ENCODE assay signal across 8 mouse cellular contexts in genomic region chrX:51065773-51066172, GRCm38 (mm10). TPM values are rescaled to one million over a fixed set of nuclear protein-coding genes. Genes with fewer than 3 reads are reported as not detected.
DNase-seq lines count a peak whose midpoint lies in the region; ATAC-seq and TF ChIP-seq lines count a peak whose summit lies in the region.

No protein-coding gene starts in this region.

- no peak for DNase-seq in Patski (ENCODE audit: low read depth, low spot score)
- peak; percentile 69 to 73 for DNase-seq in cerebellum, postnatal 14 days
- DNase-seq in gastrocnemius, postnatal 14 days = peak; percentile 36
- DNase-seq in kidney, postnatal 0 days (ENCODE audit: low spot score) = peak; percentile 59
- DNase-seq in thymus, adult 2 months = peak; percentile 27

- no peaks in the 10 kb centered on the region for H3K36me3 ChIP-seq in C2C12 (ENCODE audit: control insufficient read depth, insufficient read depth)
- H3K36me3 ChIP-seq in kidney, postnatal 0 days (ENCODE audit: insufficient read depth, low read length) = no peaks in the 10 kb centered on the region
- H3K36me3 ChIP-seq in liver, embryonic 12.5 days = no peaks in the 10 kb centered on the region
- no peaks in the 10 kb centered on the region for H3K36me3 ChIP-seq in neural tube, embryonic 14.5 days (ENCODE audit: control insufficient read depth, insufficient read depth, low read length)
- H3K36me3 ChIP-seq in thymus, adult 2 months (ENCODE audit: control insufficient read depth, insufficient read depth, low read length) = no peaks in the 10 kb centered on the region

- no peak overlapping the region for H3ac ChIP-seq in C2C12 (ENCODE audit: control insufficient read depth, insufficient read length, low read depth)

- in situ Hi-C loops in Patski (cut with MboI; ENCODE audit: low pct_unique_long_range_greater_than_20kb) = loop anchor here (25.0 kb wide), 1 partner anchor 403 kb away; no protein-coding TSS in a partner anchor

- H3K9ac ChIP-seq in kidney, postnatal 0 days (ENCODE audit: low read depth, low read length) = no peak overlapping the region
- H3K9ac ChIP-seq in liver, embryonic 12.5 days = no peak overlapping the region
- H3K9ac ChIP-seq in neural tube, embryonic 14.5 days (replicated peaks; ENCODE audit: low read depth, low read length) = no peak overlapping the region

- 24% methylated on average over 6 of the region's 6 CpGs for WGBS in kidney, postnatal 0 days
- WGBS in liver, embryonic 12.5 days (ENCODE audit: insufficient replicate concordance) = 9% methylated on average over 6 of the region's 6 CpGs
- WGBS in neural tube, embryonic 14.5 days = 27% methylated on average over 6 of the region's 6 CpGs
- WGBS in thymus, adult 2 months = 5% methylated on average over 6 of the region's 6 CpGs

- POLR2A ChIA-PET in Patski (lab: Charles Lee) = no interaction called here

- no peak for TF ChIP-seq POLR2A in thymus, adult 2 months (IDR thresholded peaks at IDR 0.05; ENCODE audit: control insufficient read depth, extremely low read depth, insufficient read depth, low read length, poor library complexity)

- no peak overlapping the region for H3K4me3 ChIP-seq in C2C12 (ENCODE audit: insufficient read depth, poor library complexity, severe bottlenecking)
- no peak overlapping the region for H3K4me3 ChIP-seq in kidney, postnatal 0 days (replicated peaks; ENCODE audit: low read depth, low read length)
- H3K4me3 ChIP-seq in liver, embryonic 12.5 days = no peak overlapping the region
- no peak overlapping the region for H3K4me3 ChIP-seq in neural tube, embryonic 14.5 days (ENCODE audit: low read depth, low read length)
- no peak overlapping the region for H3K4me3 ChIP-seq in thymus, adult 2 months (ENCODE audit: control insufficient read depth, insufficient read depth, low read length)

- intact Hi-C loops in gastrocnemius, postnatal 14 days (cut with DNase I; ENCODE audit: low total_unique reads) = loop anchor here (5.0 kb wide), 1 partner anchor 307 kb away; no protein-coding TSS in a partner anchor

- ATAC-seq in Patski = peak; percentile 51
- peak; percentile 61; the same call in 1 of the 2 replicates for ATAC-seq in kidney, postnatal 0 days (replicated peaks; ENCODE audit: low FRiP score, low read depth)
- ATAC-seq in liver, embryonic 12.5 days = no peak
- peak; percentile 56; the same call in 1 of the 2 replicates for ATAC-seq in neural tube, embryonic 14.5 days (ENCODE audit: low read depth)

- H3K4me1 ChIP-seq in kidney, postnatal 0 days (replicated peaks; ENCODE audit: insufficient read depth, low read length) = no peaks in the 10 kb centered on the region
- H3K4me1 ChIP-seq in liver, embryonic 12.5 days = no peaks in the 10 kb centered on the region
- no peaks in the 10 kb centered on the region for H3K4me1 ChIP-seq in neural tube, embryonic 14.5 days (ENCODE audit: control insufficient read depth, insufficient read depth, low read length)
- no peaks in the 10 kb centered on the region for H3K4me1 ChIP-seq in thymus, adult 2 months (replicated peaks; ENCODE audit: control insufficient read depth, insufficient read depth, low read length)

- H3K79me2 ChIP-seq in C2C12 (ENCODE audit: control insufficient read depth, insufficient read depth) = no peaks in the 10 kb centered on the region

- H3K27ac ChIP-seq in kidney, postnatal 0 days = no peak overlapping the region
- no peak overlapping the region for H3K27ac ChIP-seq in liver, embryonic 12.5 days
- H3K27ac ChIP-seq in neural tube, embryonic 14.5 days (ENCODE audit: low read depth, low read length) = no peak overlapping the region
- no peak overlapping the region for H3K27ac ChIP-seq in thymus, adult 2 months (ENCODE audit: control insufficient read depth, insufficient read depth, low read length)

- no peaks in the 10 kb centered on the region for H3K79me3 ChIP-seq in C2C12 (ENCODE audit: low read depth)

- CTCF ChIA-PET in Patski (lab: Charles Lee) = interaction anchor here (1.9 to 3.0 kb wide), 2 partner anchors 307 to 309 kb away, joined by 8 to 9 read pairs; no protein-coding TSS in a partner anchor

- no peaks in the 10 kb centered on the region for H3K27me3 ChIP-seq in C2C12 (ENCODE audit: control insufficient read depth, insufficient read depth, insufficient read length)
- peaks cover 26% of the 10 kb centered on the region for H3K27me3 ChIP-seq in Patski
- H3K27me3 ChIP-seq in kidney, postnatal 0 days (ENCODE audit: insufficient read depth, low read length) = no peaks in the 10 kb centered on the region
- no peaks in the 10 kb centered on the region for H3K27me3 ChIP-seq in liver, embryonic 12.5 days (replicated peaks)
- H3K27me3 ChIP-seq in neural tube, embryonic 14.5 days (ENCODE audit: control insufficient read depth, insufficient read depth, low read length) = no peaks in the 10 kb centered on the region
- no peaks in the 10 kb centered on the region for H3K27me3 ChIP-seq in thymus, adult 2 months (ENCODE audit: control insufficient read depth, insufficient read depth, low read length)

- H3K9me3 ChIP-seq in kidney, postnatal 0 days (replicated peaks; ENCODE audit: low read length) = no peaks in the 10 kb centered on the region
- H3K9me3 ChIP-seq in liver, embryonic 12.5 days (replicated peaks) = no peaks in the 10 kb centered on the region
- H3K9me3 ChIP-seq in neural tube, embryonic 14.5 days (ENCODE audit: control insufficient read depth, low read length) = no peaks in the 10 kb centered on the region

- TF ChIP-seq CTCF in C2C12 (IDR thresholded peaks at IDR 0.05; ENCODE audit: control insufficient read depth, insufficient read depth, insufficient read length) (peak; percentile 20), Patski (IDR thresholded peaks at IDR 0.05) (peak; percentile 88)
- peak; percentile 80 for TF ChIP-seq CTCF in kidney, postnatal 0 days (IDR thresholded peaks at IDR 0.05; ENCODE audit: low read depth)
- no peak for TF ChIP-seq CTCF in thymus, adult 2 months (IDR thresholded peaks at IDR 0.05; ENCODE audit: borderline replicate concordance, control insufficient read depth, extremely low read depth, insufficient read depth, low read length, poor library complexity)

- H3K4me2 ChIP-seq in kidney, postnatal 0 days (ENCODE audit: low read length) = no peak overlapping the region
- peak overlapping the region; percentile 29; the same call in 1 of the 2 replicates for H3K4me2 ChIP-seq in liver, embryonic 12.5 days
- no peak overlapping the region for H3K4me2 ChIP-seq in neural tube, embryonic 14.5 days (ENCODE audit: low read depth, low read length)

TF ChIP-seq in C2C12, 6 proteins besides CTCF, POLR2A, EP300 and RAD21:
- no peak for TF ChIP-seq CEBPB (IDR thresholded peaks at IDR 0.05; ENCODE audit: low read depth)
- TF ChIP-seq FOSL1 (IDR thresholded peaks at IDR 0.05; ENCODE audit: insufficient read depth, low read length, poor library complexity, severe bottlenecking) = no peak
- TF ChIP-seq MAX (IDR thresholded peaks at IDR 0.05) = no peak

RNA-seq across cellular contexts. Expression of gene Rap2c, which starts 48.0 kb away (rescaled TPM):
- 6.9 TPM for polyA plus RNA-seq in C2C12 (2012; fragmentation: generic; extraction: Trizol)
- polyA plus RNA-seq in Patski (2021) = 29.1 TPM
- total RNA-seq in gastrocnemius, postnatal 14 days (2021) = 10 to 100 TPM; 25.3 to 28.1 TPM
- 13.0 and 13.3 TPM in 2 replicates for polyA plus RNA-seq in kidney, postnatal 0 days (2015; fragmentation: Nextera tagmentation; extraction: Ambion mirVana)
- polyA plus RNA-seq in liver, embryonic 12.5 days (2016; fragmentation: Nextera tagmentation; extraction: Ambion mirVana) = 11.9 TPM in 2 replicates
- polyA plus RNA-seq in neural tube, embryonic 14.5 days (2014; fragmentation: Nextera tagmentation; extraction: Ambion mirVana) = 17.4 and 22.0 TPM in 2 replicates
- 6.2 and 7.3 TPM in 2 replicates for polyA plus RNA-seq in thymus, adult 2 months (2012; rRNA removed)
